Mouse (Mus musculus) intestine, embryonic 14.5 days (tissue): ENCODE results near the gene Slc35c2. TPM values are rescaled to one million over a fixed set of nuclear protein-coding genes. Genes with fewer than 3 reads are reported as not detected.
A peak's percentile ranks its signal among the peaks of the same experiment; 100 is the strongest.

Experiments used
- ATAC-seq: fragments of 200-750 bp; cut with Nextera tagmentation; replicated peaks from 2 replicates; pipeline ENCODE4 v1.8.0; 2017; ENCODE audit warnings: low read depth, moderate number of reproducible peaks, moderate TSS enrichment, moderate library complexity; ENCODE audit not compliant: low FRiP score, low TSS enrichment
- DNase-seq: peaks from one replicate; pipeline ENCODE4 v3.0.0-alpha.2; 2018; ENCODE audit warnings: low spot score
- H3K27ac ChIP-seq: fragments of 300-500 bp; sonication (generic); 2 replicates; pipeline ENCODE4 v1.5.1; 2014; ENCODE audit warnings: low read depth, mild to moderate bottlenecking, control low read depth
- H3K27me3 ChIP-seq: fragments of 300-500 bp; sonication (generic); replicated peaks from 2 replicates; pipeline ENCODE4 v1.6.1; 2014; ENCODE audit warnings: low read length, control low read depth; ENCODE audit not compliant: control insufficient read depth, insufficient read depth
- H3K36me3 ChIP-seq: fragments of 300-500 bp; sonication (generic); 2 replicates; pipeline ENCODE4 v1.6.1; 2014; ENCODE audit warnings: low read length, control low read depth; ENCODE audit not compliant: control insufficient read depth, insufficient read depth
- H3K4me1 ChIP-seq: fragments of 300-500 bp; sonication (generic); replicated peaks from 2 replicates; pipeline ENCODE4 v1.6.1; 2014; ENCODE audit warnings: low read length, control low read depth, mixed read lengths; ENCODE audit not compliant: control insufficient read depth, insufficient read depth
- H3K4me2 ChIP-seq: fragments of 300-500 bp; sonication (generic); 2 replicates; pipeline ENCODE4 v1.6.1; 2014; ENCODE audit warnings: low read length
- H3K4me3 ChIP-seq: fragments of 300-500 bp; sonication (generic); 2 replicates; pipeline ENCODE4 v1.5.1; 2014; ENCODE audit warnings: low read depth, low read length, control low read depth, mixed read lengths
- H3K9ac ChIP-seq: fragments of 300-500 bp; sonication (generic); 2 replicates; pipeline ENCODE4 v1.6.1; 2014; ENCODE audit warnings: mild to moderate bottlenecking, low read length
- H3K9me3 ChIP-seq: fragments of 300-500 bp; sonication (generic); 2 replicates; pipeline ENCODE4 v1.6.1; 2016; ENCODE audit warnings: low read length, control low read depth; ENCODE audit not compliant: control insufficient read depth
- WGBS: fragments of 180-500 bp; shearing (Covaris S2); extraction: QIAGEN DNeasy Blood & Tissue Kit; methylation state at CpG from one replicate; pipeline ENCODE4 v1.1.7; 2014; 5-methylcytosine and 5-hydroxymethylcytosine counted together
- polyA plus RNA-seq: library from polyadenylated mRNA; unstranded; fragments of >200 nt; fragmentation: Nextera tagmentation; extraction: Ambion mirVana; gene quantifications from 2 replicates; pipeline ENCODE4 v1.2.1, GENCODE M21; 2014

The Slc35c2 gene
- polyA plus RNA-seq, 1 experiment from 2014 or later = 52.4 TPM

GRCm38 (mm10) chr2:165286361-165287201, 1.1 kb downstream of the Slc35c2 start:
- peak overlapping the region; percentile 81 for H3K4me2 ChIP-seq
- no peaks in the 10 kb centered on the region for H3K27me3 ChIP-seq
- no peak for ATAC-seq
- no peaks in the 10 kb centered on the region for H3K9me3 ChIP-seq
- no peak for DNase-seq
- 62% methylated on average over 18 of the region's 18 CpGs for WGBS
- peaks cover 15% of the 10 kb centered on the region for H3K4me1 ChIP-seq
- H3K4me3 ChIP-seq = peak overlapping the region; percentile 83
- H3K27ac ChIP-seq = no peak overlapping the region
- H3K9ac ChIP-seq = peak overlapping the region; percentile 67
- peaks cover 28% of the 10 kb centered on the region for H3K36me3 ChIP-seq

GRCm38 (mm10) chr2:165285621-165286020, 2.0 kb downstream of the Slc35c2 start:
- no peak overlapping the region for H3K4me2 ChIP-seq
- no peaks in the 10 kb centered on the region for H3K27me3 ChIP-seq
- 88% methylated on average over 8 of the region's 8 CpGs for WGBS
- peaks cover 15% of the 10 kb centered on the region for H3K4me1 ChIP-seq
- DNase-seq (no peak), ATAC-seq (no peak)
- no peak overlapping the region for H3K4me3 ChIP-seq
- no peak overlapping the region for H3K9ac ChIP-seq
- H3K9me3 ChIP-seq = no peaks in the 10 kb centered on the region
- no peak overlapping the region for H3K27ac ChIP-seq
- peaks cover 27% of the 10 kb centered on the region for H3K36me3 ChIP-seq

- Histone ChIP-seq H3K4me3 (no peak overlapping the region), H3K36me3 (peaks cover 27% of the 10 kb centered on the region), H3K9ac (no peak overlapping the region), H3K4me2 (no peak overlapping the region), H3K27me3 (no peaks in the 10 kb centered on the region), H3K4me1 (peaks cover 15% of the 10 kb centered on the region), H3K9me3 (no peaks in the 10 kb centered on the region), H3K27ac (no peak overlapping the region)
- ATAC-seq = no peak
- 83% methylated on average over 3 of the region's 3 CpGs for WGBS
- DNase-seq = no peak
Observed at GRCm38 (mm10) chr2:165285034-165285433, 2.6 kb downstream of the Slc35c2 start.

- no peak overlapping the region for H3K9ac ChIP-seq
Observed at GRCm38 (mm10) chr2:165284377-165284776, 3.3 kb downstream of the Slc35c2 start.

GRCm38 (mm10) chr2:165283644-165284043, 4.0 kb downstream of the Slc35c2 start:
- ATAC-seq (no peak), DNase-seq (no peak)
- WGBS = 91% methylated on average over 3 of the region's 3 CpGs
- no peaks in the 10 kb centered on the region for H3K27me3 ChIP-seq
- no peak overlapping the region for H3K9ac ChIP-seq
- no peak overlapping the region for H3K27ac ChIP-seq
- no peaks in the 10 kb centered on the region for H3K9me3 ChIP-seq
- no peak overlapping the region for H3K4me2 ChIP-seq
- H3K4me1 ChIP-seq = peaks cover 15% of the 10 kb centered on the region
- H3K4me3 ChIP-seq = no peak overlapping the region
- H3K36me3 ChIP-seq = peaks cover 21% of the 10 kb centered on the region

More at GRCm38 (mm10) chr2:165284377-165284776, 3.3 kb downstream of the Slc35c2 start:
- no peak overlapping the region for H3K4me3 ChIP-seq
- H3K9me3 ChIP-seq = no peaks in the 10 kb centered on the region
- peaks cover 15% of the 10 kb centered on the region for H3K4me1 ChIP-seq
- DNase-seq = no peak
- no peaks in the 10 kb centered on the region for H3K27me3 ChIP-seq
- no peak overlapping the region for H3K27ac ChIP-seq
- ATAC-seq = no peak
- WGBS = 87% methylated on average over 7 of the region's 7 CpGs
- H3K36me3 ChIP-seq = peaks cover 21% of the 10 kb centered on the region
- H3K4me2 ChIP-seq = no peak overlapping the region

GRCm38 (mm10) chr2:165281779-165282311, 5.8 kb downstream of the Slc35c2 start:
- no peak for DNase-seq
- H3K9me3 ChIP-seq = no peaks in the 10 kb centered on the region
- no peak for ATAC-seq
- 44% methylated on average over 6 of the region's 6 CpGs for WGBS
- no peak overlapping the region for H3K27ac ChIP-seq
- H3K36me3 ChIP-seq = peaks cover 32% of the 10 kb centered on the region
- H3K4me2 ChIP-seq = no peak overlapping the region
- H3K4me1 ChIP-seq = peaks cover 4% of the 10 kb centered on the region
- no peak overlapping the region for H3K9ac ChIP-seq
- H3K27me3 ChIP-seq = no peaks in the 10 kb centered on the region
- H3K4me3 ChIP-seq = no peak overlapping the region

- DNase-seq (no peak), ATAC-seq (no peak)
- H3K9me3 ChIP-seq = no peaks in the 10 kb centered on the region
- peaks cover 35% of the 10 kb centered on the region for H3K36me3 ChIP-seq
- H3K4me1 ChIP-seq = no peaks in the 10 kb centered on the region
- 69% methylated on average over 10 of the region's 10 CpGs for WGBS
- H3K9ac ChIP-seq = no peak overlapping the region
- H3K27me3 ChIP-seq = no peaks in the 10 kb centered on the region
- no peak overlapping the region for H3K27ac ChIP-seq
- no peak overlapping the region for H3K4me2 ChIP-seq
- H3K4me3 ChIP-seq = no peak overlapping the region
Observed at GRCm38 (mm10) chr2:165279351-165279750, 8.3 kb downstream of the Slc35c2 start.

- Histone ChIP-seq H3K4me2 (no peak overlapping the region), H3K27me3 (no peaks in the 10 kb centered on the region), H3K4me3 (no peak overlapping the region), H3K27ac (no peak overlapping the region), H3K4me1 (no peaks in the 10 kb centered on the region), H3K9ac (no peak overlapping the region), H3K9me3 (no peaks in the 10 kb centered on the region), H3K36me3 (peaks cover 28% of the 10 kb centered on the region)
- WGBS = 79% methylated on average over 5 of the region's 5 CpGs
- DNase-seq (no peak), ATAC-seq (no peak)
Observed at GRCm38 (mm10) chr2:165277188-165277740, 10.4 kb downstream of the Slc35c2 start.
